Mouse (Mus musculus): ENCODE measurements around the gene Kntc1.

GRCm38 (mm10) chr5:123843816-123844215 lies 94.3 kb downstream of the Kntc1 start:
- TF ChIP-seq CTCF (conservative IDR thresholded peaks at IDR 0.05; ENCODE audit: low read length) (no peak), POU5F1 (IDR thresholded peaks at IDR 0.05; ENCODE audit: borderline replicate concordance, low read length) (no peak), NANOG (IDR thresholded peaks at IDR 0.05; ENCODE audit: borderline replicate concordance, low read length) (no peak)
